13 mouse cellular contexts compared by ENCODE assay signal in the genomic region with DNA sequence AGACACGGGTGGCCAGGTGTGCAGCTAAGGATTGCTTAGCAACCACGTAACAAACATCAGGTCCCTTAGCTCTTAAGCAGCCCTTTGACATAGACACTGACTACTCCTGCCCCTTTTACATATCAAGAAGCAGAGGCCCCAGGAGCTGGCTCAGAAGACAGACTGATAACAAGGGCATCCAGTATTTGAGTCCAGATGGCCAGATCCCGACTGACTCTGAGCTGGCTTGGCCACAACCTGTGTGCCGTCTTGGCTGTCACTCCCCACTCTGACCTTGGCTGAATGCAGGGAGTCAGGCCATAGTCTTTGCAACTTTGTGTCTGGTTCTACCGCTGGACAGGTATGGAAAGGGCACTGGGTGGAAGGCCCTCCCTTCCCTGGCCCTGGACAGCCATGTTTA. TPM values are rescaled to one million over a fixed set of nuclear protein-coding genes. Genes with fewer than 3 reads are reported as not detected.
DNase-seq lines count a peak whose midpoint lies in the region; ATAC-seq and TF ChIP-seq lines count a peak whose summit lies in the region.
"Had no signal": no experiment of that assay in that cellular context is flagged by ENCODE, and none has a peak within 500 bp of the region (broad histone marks: within the 10 kb centered on the region; RNA-seq: fewer than 3 reads in every experiment).

No protein-coding gene starts in this region.

- no peak overlapping the region for H3K4me2 ChIP-seq in stomach, postnatal 0 days (replicated peaks; ENCODE audit: low read depth)
- H3K4me2 ChIP-seq: hindbrain, embryonic 15.5 days; limb, embryonic 13.5 days had no signal

- peak; percentile 59 for ATAC-seq in stomach, postnatal 0 days (ENCODE audit: low FRiP score, low TSS enrichment)
- ATAC-seq: midbrain, embryonic 16.5 days had no signal

- TF ChIP-seq CTCF in stomach, postnatal 0 days (IDR thresholded peaks at IDR 0.05; ENCODE audit: low read depth): no peak
- no peak for TF ChIP-seq CTCF in lung, adult 2 months (IDR thresholded peaks at IDR 0.05; ENCODE audit: insufficient read depth, low read length)

- 66% methylated on average over 5 of the region's 5 CpGs for WGBS in stomach, postnatal 0 days
- 88% methylated on average over 5 of the region's 5 CpGs for WGBS in embryonic facial prominence, embryonic 10.5 days
- 78% methylated on average over 5 of the region's 5 CpGs for WGBS in lung, adult 2 months

- no peak for TF ChIP-seq POLR2A in lung, adult 2 months (IDR thresholded peaks at IDR 0.05; ENCODE audit: borderline replicate concordance, extremely low read depth, low read depth, low read length)

- TF ChIP-seq EP300 in stomach, postnatal 0 days (optimal IDR thresholded peaks at IDR 0.05): no peak

- DNase-seq in adrenal gland, adult 8-10 months: peak; percentile 29
- DNase-seq in adrenal gland, postnatal 4 days (ENCODE audit: low spot score in 2 of 2): no peak
- DNase-seq in spleen, postnatal 10 days (ENCODE audit: low spot score in 2 of 2): peak; percentile 42 to 48
- DNase-seq in spleen, postnatal 14 days (ENCODE audit: low spot score in 2 of 2): no peak
- peak; percentile 53 to 60 for DNase-seq in cerebellum, postnatal 25 days
- DNase-seq in stomach, postnatal 0 days (ENCODE audit: low spot score): peak; percentile 33
- DNase-seq in embryonic facial prominence, embryonic 10.5 days (ENCODE audit: low spot score): no peak
- no peak for DNase-seq in lung, adult 2 months
- DNase-seq: right cerebral cortex, postnatal 14 days had no signal

- no peaks in the 10 kb centered on the region for H3K9me3 ChIP-seq in stomach, postnatal 0 days (ENCODE audit: control insufficient read depth, low read length)
- H3K9me3 ChIP-seq in embryonic facial prominence, embryonic 10.5 days: no peaks in the 10 kb centered on the region
- H3K9me3 ChIP-seq: hindbrain, embryonic 15.5 days; limb, embryonic 13.5 days had no signal

- H3K27ac ChIP-seq in stomach, postnatal 0 days (replicated peaks): no peak overlapping the region; the same call in 1 of the 2 replicates
- no peak overlapping the region for H3K27ac ChIP-seq in embryonic facial prominence, embryonic 10.5 days (replicated peaks)
- H3K27ac ChIP-seq: hindbrain, embryonic 15.5 days; limb, embryonic 13.5 days had no signal

- no peak overlapping the region for H3K4me3 ChIP-seq in stomach, postnatal 0 days (ENCODE audit: low read depth, low read length)
- H3K4me3 ChIP-seq in embryonic facial prominence, embryonic 10.5 days: no peak overlapping the region
- no peak overlapping the region for H3K4me3 ChIP-seq in lung, adult 2 months (replicated peaks; ENCODE audit: extremely low read depth, low read depth, low read length)
- H3K4me3 ChIP-seq: erythroblast, embryonic 14.5 days; hindbrain, embryonic 15.5 days; limb, embryonic 13.5 days had no signal

- H3K27me3 ChIP-seq in stomach, postnatal 0 days (ENCODE audit: control insufficient read depth, insufficient read depth, low read length): no peaks in the 10 kb centered on the region
- H3K27me3 ChIP-seq in embryonic facial prominence, embryonic 10.5 days (replicated peaks; ENCODE audit: low read depth, poor library complexity, severe bottlenecking): no peaks in the 10 kb centered on the region
- H3K27me3 ChIP-seq: hindbrain, embryonic 15.5 days; limb, embryonic 13.5 days had no signal

- H3K4me1 ChIP-seq in stomach, postnatal 0 days (replicated peaks; ENCODE audit: control insufficient read depth, insufficient read depth): no peaks in the 10 kb centered on the region
- peaks cover 16% of the 10 kb centered on the region for H3K4me1 ChIP-seq in embryonic facial prominence, embryonic 10.5 days
- no peaks in the 10 kb centered on the region; the same call in 1 of the 2 replicates for H3K4me1 ChIP-seq in lung, adult 2 months (ENCODE audit: control insufficient read depth, insufficient read depth, low read length)
- H3K4me1 ChIP-seq: hindbrain, embryonic 15.5 days; limb, embryonic 13.5 days had no signal

- H3K36me3 ChIP-seq in stomach, postnatal 0 days (ENCODE audit: control insufficient read depth, insufficient read depth, low read length): no peaks in the 10 kb centered on the region
- H3K36me3 ChIP-seq in embryonic facial prominence, embryonic 10.5 days (replicated peaks): no peaks in the 10 kb centered on the region
- H3K36me3 ChIP-seq: hindbrain, embryonic 15.5 days; limb, embryonic 13.5 days had no signal

- H3K9ac ChIP-seq in stomach, postnatal 0 days (ENCODE audit: low read length): no peak overlapping the region
- H3K9ac ChIP-seq: hindbrain, embryonic 15.5 days; limb, embryonic 13.5 days had no signal

RNA-seq across cellular contexts. Expression of a gene that starts 34.7 kb away (rescaled TPM):
- total RNA-seq in adrenal gland, adult 8-10 months (2022): 10 to 100 TPM; 22.0 to 23.9 (median 22.7) TPM
- total RNA-seq in adrenal gland, postnatal 4 days (2021): 10 to 100 TPM; 31.9 to 32.8 TPM
- 16.4 TPM in 2 replicates for polyA plus RNA-seq in stomach, postnatal 0 days (2015; fragmentation: Nextera tagmentation; extraction: Ambion mirVana)
- polyA plus RNA-seq in embryonic facial prominence, embryonic 10.5 days (2016; fragmentation: Nextera tagmentation; extraction: Ambion mirVana): 84.6 and 90.8 TPM in 2 replicates
- polyA plus RNA-seq in lung, adult 2 months (2012; rRNA removed): 13.8 TPM in 2 replicates

RNA-seq across cellular contexts. Expression of a gene that starts 45.5 kb away (rescaled TPM):
- total RNA-seq in adrenal gland, adult 8-10 months (2022): 10 to 100 TPM; 76.8 to 85.9 (median 84.7) TPM
- 10 to 100 TPM; 97.5 to 98.1 TPM for total RNA-seq in adrenal gland, postnatal 4 days (2021)
- polyA plus RNA-seq in stomach, postnatal 0 days (2015; fragmentation: Nextera tagmentation; extraction: Ambion mirVana): 6.0 and 6.3 TPM in 2 replicates
- polyA plus RNA-seq in embryonic facial prominence, embryonic 10.5 days (2016; fragmentation: Nextera tagmentation; extraction: Ambion mirVana): 36.2 and 37.3 TPM in 2 replicates
- 13.9 and 17.8 TPM in 2 replicates for polyA plus RNA-seq in lung, adult 2 months (2012; rRNA removed)

RNA-seq across cellular contexts. Expression of a gene that starts 51.8 kb away (rescaled TPM):
- 100 to 1,000 TPM in 3 of 4 experiments, 10 to 100 TPM in 1; 97.5 to 131 (median 112) TPM for total RNA-seq in adrenal gland, adult 8-10 months (2022)
- 100 to 1,000 TPM; 108 to 113 TPM for total RNA-seq in adrenal gland, postnatal 4 days (2021)
- polyA plus RNA-seq in stomach, postnatal 0 days (2015; fragmentation: Nextera tagmentation; extraction: Ambion mirVana): 25.2 and 28.8 TPM in 2 replicates
- 34.0 and 35.4 TPM in 2 replicates for polyA plus RNA-seq in embryonic facial prominence, embryonic 10.5 days (2016; fragmentation: Nextera tagmentation; extraction: Ambion mirVana)
- polyA plus RNA-seq in lung, adult 2 months (2012; rRNA removed): 59.9 and 103 TPM in 2 replicates

Comparison
In these comparisons a context has a peak if more than half of its experiments do, and no peak if none do; other contexts are left out.
1. DNase-seq: peak in adrenal gland, adult 8-10 months (single experiment), spleen, postnatal 10 days (2 of 2), cerebellum, postnatal 25 days (2 of 2) and stomach, postnatal 0 days (single experiment); none in adrenal gland, postnatal 4 days (0 of 2), spleen, postnatal 14 days (0 of 2), embryonic facial prominence, embryonic 10.5 days (single experiment) and lung, adult 2 months (single experiment).